Mouse (Mus musculus): ENCODE results near the gene Hbb-bs.
"Not testable (repeated sequence)": the region's sequence is repeated elsewhere in the genome, so short reads cannot be mapped to it uniquely, and the experiment has no call there.

Gene Hbb-bs

DNA sequence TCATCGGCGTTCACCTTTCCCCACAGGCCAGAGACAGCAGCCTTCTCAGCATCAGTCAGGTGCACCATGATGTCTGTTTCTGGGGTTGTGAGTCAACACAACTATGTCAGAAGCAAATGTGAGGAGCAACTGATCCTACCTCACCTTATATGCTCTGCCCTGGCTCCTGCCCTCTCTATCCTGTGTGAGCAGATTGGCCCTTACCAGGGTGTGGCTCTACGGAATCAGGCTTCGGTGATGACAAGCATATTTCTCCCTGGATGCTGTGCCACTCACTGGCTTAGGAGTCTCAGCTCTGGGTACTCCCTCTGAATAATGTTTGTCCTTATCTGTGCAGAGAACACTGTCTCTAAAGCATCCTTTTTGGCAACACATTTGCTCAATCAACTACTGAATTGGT lies at the start of gene Hbb-bs:
TSS of gene Hbb-bs (minus strand) at position 289 of the 400 bp plus-strand sequence.
- no peak for DNase-seq

DNA sequence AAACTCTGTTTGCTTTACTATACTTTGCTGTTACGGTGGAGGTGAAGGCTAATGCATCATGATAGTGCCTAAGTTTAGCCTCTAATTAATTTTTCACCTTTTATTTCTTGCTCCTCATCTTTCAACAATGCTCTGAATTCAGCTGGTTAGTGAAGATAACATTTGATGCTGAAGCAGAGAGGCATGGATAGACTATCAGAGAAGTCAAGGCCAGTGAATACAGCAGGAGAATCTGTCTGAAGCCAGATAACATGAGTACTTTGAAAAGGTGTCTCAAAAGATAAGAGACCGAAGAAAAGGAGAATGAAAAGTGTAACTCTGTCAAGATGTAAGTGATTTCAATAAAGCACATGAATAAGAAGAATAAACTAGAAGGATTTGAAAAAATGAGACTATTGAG lies 49.2 kb upstream of the Hbb-bs start:
- DNase-seq: no peak

DNA sequence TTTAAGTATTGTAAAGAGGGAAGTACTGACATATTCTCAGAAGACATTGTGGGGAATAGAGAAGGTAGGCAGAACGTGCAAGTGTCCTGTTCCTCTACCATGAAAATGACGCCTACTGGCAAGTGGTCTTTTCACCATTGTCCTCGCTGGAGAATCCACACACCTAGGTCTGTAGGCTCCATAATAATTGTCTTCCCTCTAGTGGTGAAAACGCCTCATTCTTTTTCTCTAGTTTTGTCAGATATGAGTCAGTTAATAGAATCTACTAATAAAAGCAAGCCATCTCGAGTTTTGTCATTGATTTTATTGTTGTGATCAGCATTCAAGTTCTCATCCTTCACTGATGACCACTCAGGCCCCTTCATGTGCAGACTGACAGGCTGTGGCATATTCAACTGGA lies 46.6 kb upstream of the Hbb-bs start:
- DNase-seq: no peak

DNA sequence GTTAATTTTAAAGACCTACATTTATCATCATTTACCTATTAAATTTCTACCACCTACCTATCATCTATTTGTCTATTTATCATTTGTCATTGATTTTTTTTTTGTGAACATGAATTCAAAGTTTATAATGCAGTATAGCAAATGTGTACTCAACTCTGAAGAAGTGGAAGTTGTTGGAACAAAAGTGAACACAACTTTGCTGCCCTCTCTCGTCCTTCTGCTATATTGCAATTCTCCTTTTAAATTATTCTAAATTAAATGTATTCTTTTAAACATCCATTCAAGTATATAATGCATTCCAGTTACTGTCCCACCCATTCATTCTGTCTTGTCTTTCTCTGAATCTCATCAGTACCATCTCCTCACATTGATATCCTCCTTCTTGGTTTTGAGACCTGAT lies 45.2 kb upstream of the Hbb-bs start:
- no peak for DNase-seq

DNA sequence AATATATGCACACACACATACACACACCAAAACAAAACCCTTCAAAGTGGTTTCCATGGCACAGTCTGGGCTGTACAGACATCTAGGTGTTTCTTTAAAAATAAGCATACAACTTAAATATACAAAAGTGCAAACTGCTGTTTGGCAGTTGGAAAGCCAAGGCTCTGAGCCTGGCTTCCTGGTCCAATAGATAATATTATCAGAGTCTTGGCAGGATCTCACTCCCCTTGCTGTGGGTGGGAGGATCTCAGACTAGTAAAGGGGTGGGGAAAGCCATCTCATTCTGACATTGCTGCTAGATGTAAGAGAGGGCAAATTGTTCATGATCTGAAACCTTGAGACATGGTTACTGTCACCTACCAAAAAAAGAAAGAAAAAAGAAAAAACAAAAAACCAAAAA lies 42.8 kb upstream of the Hbb-bs start:
- no peak for DNase-seq

DNA sequence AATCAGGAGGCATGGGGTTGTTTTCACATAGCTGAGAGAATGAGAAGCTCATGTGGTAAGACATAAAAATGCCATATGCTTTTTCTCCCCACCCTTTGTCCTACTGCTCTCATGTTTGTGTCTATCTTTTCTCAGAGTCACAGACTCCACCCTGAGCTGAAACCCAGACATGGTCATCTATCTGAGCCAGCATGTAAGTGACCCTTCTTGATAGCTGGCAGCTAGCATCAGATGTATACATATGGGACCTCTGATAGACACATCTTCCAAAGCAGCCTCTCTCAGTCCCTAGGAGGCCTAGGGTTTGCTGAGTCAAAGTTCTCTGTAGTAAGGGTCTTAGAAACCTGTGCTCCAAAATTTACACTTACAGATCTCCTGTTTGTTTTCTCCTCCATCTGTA lies 37.8 kb upstream of the Hbb-bs start:
- no peak for DNase-seq

DNA sequence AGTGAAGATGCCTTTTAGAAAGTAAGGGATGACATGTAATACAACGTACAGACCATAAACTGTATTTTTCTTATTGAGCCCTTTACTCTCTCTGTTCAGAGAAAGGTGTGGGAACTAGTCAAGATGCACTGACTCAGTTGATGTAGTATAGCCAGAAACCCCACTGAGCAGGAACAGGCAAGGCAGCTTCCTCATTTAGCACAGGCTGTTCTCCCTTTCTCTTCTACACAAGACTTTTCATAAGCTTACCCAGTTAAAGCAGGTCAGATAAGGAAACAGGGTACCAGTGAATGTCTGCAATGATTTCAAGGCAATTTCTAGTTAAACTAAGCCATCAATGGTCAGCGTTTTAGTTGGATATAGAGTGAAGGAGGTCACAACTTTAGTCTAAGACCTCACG lies 33.6 kb upstream of the Hbb-bs start:
- no peak for DNase-seq

DNA sequence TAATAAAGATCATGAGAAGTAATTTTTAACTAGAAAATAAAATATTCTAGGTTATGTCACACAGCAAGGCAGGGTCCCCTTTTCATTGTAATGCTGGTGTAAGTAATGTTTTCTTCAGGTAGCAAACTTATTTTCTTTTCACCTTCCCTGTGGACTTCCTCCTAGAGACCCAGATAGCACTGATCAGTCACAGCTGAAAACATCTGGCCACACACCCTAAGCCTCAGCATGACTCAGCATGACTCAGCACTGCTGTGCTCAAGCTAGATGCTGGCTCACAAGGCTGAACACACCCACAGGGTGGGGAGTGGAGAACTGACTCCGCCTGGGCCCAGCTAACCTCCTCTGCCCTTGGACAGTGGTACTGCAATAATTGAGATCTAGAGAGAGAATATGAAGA lies 33.0 kb upstream of the Hbb-bs start:
- DNase-seq: no peak

DNA sequence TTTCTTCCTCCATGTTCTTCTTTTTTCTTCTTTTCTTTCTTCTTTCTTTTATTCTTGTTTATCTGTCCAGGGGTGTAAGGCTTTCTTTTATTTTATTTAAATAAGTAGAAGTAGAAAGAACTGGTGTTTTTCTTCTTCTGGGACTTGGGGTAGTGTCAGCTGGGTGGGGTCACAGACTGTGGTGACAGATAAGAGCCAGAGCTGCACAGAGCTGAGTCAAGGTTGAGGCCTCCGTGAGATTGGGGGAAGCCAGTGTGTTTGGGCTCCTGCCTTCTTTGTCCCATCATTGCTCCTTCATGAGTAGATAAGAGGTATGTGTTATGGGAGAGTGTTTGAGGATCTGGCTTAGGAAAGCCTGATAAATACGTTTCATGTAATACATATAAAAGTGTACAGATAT lies 31.2 kb upstream of the Hbb-bs start:
- no peak for DNase-seq

DNA sequence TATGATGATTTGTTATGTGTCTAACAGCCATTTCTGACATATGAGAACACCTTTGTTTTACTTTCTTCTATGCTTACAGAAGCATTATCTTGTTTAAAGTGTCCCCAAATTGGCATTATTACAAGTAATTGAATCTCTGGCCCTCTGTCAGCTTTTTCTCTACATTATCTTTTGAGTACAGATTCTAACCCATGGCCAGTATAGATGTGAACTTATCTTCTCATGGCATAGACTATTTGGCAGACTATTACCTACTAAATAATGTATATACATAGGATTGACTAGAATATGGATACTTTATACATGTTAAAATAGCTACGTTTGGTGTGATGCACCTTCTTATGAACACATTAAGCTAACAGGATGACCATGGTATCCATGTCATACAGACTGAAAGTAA lies 26.8 kb upstream of the Hbb-bs start:
- no peak for DNase-seq

DNA sequence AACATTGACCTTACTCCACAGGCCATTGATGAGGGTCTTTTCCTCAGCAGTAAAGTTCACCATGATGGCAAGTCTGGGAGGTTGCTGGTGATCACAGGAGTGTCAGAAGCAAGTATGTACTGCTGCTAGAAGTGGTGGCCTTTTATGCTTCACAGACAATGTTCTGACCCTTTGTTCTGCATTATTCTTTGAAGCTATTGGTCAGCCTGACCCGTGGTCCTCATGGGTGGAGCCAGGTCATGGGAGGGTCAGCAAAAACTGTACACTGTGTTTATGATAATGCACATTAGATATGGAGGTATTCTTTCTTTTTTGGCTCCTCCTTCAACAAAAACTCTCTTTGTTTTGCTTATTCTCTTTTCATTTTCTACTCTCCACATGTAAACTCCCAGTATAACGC lies 25.2 kb upstream of the Hbb-bs start, which contains the start of gene Hbb-y:
TSS of gene Hbb-y (minus strand) at position 127 of the 400 bp plus-strand sequence.
- no peak for DNase-seq

DNA sequence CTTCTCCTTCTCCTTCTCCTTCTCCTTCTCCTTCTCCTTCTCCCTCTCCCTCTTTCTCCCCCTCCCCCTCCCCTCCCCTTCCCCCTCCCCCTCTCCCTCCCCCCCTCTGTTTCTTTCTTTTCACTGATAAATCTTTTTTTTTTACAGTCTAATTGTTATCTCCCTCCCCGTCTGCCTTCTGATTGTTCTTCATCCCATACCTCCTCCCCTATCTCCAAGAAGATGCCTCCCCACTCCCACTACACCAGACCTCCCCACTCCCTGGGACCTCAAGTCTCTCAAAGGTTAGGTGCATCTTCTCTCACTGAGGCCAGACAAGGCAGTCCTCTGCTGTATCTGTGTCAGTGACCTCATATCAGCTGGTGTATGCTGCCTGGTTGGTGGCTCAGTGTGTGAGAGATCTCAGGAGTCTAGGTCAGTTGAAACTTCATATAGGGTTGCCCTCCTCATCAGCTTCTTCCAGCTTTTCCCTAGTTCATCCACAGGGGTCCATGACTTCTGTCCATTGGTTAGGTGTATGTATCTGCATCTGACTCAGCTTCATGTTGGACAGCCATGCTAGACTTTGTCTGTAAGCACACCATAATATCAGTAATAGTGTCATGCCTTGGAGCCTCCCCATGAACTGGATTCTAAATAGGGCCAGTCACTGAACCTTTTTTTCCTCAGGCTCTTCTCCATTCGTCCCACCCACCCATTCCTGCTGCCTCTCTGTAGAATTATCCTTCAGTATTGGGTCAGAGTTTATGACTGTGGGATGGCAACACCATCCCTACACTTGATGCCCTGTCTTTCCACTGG lies 16.8 kb upstream of the Hbb-bs start:
- DNase-seq: no peak

DNA sequence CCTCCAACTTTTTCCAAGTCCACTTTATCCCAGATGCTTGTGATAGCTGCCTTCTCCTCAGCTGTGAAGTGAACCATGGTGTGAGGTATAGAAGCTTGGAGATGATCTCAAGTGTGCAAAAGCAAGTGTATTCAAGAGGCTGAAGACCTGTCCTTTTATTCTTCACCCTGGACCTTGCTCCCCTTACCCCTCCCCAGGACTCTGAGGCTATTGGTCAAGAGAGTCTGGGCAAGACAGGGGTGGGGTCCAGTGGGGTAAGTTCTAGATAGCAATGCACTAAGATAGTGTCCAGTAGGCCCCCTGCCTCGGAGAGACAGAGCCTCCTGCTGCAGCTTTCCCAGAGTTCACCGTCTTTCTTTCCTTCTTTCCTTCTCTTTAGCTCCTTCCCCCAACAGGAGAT lies 15.1 kb upstream of the Hbb-bs start, which contains the start of gene Hbb-bh1:
TSS of gene Hbb-bh1 (minus strand) at position 131 of the 400 bp plus-strand sequence.
- DNase-seq: no peak

DNA sequence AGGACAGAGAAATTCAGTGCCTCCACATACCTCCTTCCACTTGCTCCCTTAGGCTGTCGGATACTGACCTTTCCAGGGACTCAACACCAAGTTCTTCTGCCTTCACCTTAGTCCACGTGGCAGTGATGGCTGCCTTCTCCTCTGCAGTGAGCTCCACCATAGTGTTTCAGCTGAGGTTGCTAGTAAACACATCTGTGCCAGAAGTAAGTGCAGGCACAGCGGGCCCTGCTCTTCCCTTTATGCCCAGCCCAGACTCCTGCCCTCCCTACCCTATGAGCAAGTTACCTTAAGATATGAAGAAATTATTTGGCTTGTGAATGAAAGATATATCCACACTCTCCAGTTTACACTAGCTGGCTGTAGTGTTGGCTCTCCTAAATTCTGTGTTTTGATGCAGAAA lies 12.4 kb upstream of the Hbb-bs start, which contains the start of gene Hbb-bh2:
TSS of gene Hbb-bh2 (minus strand) at position 253 of the 400 bp plus-strand sequence.
- no peak for DNase-seq

DNA sequence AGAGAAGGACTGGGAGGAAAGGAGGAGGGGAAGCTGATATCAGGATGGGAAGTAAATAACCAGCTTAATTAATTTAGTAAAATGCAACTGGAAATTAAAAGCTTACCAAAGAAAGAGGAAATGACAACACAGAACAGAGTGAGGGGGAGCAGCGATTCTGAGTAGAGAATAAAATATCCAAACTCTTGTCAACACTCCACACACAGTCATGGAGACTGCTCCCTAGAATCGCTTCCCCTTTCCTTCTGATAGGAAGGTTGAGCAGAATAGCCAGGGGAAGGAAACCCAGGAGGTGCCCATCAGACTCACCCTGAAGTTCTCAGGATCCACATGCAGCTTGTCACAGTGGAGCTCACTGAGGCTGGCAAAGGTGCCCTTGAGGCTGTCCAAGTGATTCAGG lies 757 bp downstream of the Hbb-bs start:
- DNase-seq: not testable (repeated sequence)

DNA sequence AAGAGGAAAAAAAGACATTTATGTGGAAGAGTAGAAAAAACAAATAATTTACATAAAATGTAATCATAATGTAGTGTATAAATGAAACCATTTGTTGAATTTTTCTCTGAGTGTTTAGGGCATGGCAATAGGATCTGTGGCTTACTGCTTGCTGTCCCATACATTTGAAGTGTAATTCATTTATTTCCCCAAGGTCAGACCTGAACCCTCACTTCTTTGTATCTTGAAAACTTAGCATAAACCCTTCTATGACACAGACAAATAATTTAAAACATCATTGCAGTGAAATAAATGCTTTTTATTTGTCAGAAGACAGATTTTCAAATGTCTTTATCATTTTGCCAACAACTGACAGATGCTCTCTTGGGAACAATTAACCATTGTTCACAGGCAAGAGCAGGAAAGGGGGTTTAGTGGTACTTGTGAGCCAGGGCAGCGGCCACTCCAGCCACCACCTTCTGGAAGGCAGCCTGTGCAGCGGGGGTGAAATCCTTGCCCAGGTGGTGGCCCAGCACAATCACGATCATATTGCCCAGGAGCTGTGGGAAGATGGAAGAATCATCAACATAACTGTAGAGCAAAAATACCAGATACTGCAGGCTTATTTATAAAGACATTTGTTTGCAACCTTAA lies 1.5 kb downstream of the Hbb-bs start:
- no peak for DNase-seq

DNA sequence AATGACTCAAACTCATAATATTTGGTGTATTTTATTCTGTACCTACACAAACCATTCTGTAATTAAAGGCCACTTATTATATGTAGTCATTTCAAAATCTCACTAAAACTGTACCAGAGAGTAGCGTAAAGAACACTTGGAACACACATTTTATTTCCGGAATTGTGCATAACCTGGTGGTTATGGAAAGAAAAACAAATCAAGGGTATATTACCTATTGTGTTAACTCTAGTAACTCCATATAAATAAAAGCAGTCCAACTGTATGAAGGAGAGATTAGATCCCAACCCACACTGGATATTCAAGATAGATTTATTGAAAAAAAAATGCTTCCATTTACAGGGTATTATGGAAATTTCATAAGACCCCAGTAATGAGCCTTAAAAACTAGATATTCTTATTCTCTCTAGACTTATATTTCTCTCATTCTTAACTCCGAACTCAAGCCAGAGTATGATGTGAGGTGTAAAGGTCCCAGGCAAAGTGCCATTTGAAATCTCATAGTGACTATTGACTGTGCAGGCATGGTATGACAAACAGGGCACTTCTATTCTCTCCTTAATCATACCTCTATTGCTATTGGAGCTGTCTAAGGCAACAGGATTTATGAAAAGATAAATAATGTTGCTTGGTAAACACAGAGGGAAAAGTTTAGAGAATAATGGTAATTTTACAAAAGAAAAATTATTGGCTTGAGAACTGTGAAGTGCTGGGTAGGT lies 2.2 kb downstream of the Hbb-bs start:
- DNase-seq: no peak

DNA sequence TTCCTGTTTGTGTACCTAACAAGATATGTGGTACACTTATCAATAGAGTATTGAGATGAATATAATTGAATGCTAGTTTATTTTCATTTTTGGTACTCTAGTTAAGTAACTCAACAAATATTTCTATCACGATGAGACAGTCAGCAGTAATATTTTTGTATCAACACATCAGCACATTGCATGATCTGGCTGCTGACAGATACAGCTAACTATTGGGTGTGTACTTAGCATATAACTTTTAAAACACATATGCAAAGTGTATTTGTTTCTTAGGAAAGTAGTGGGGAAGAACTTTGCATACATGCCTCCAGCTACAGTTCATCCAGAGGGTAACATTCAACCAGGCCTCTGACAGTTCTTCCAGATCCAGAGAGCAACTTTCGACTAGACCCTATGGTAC lies 3.3 kb downstream of the Hbb-bs start:
- no peak for DNase-seq

DNA sequence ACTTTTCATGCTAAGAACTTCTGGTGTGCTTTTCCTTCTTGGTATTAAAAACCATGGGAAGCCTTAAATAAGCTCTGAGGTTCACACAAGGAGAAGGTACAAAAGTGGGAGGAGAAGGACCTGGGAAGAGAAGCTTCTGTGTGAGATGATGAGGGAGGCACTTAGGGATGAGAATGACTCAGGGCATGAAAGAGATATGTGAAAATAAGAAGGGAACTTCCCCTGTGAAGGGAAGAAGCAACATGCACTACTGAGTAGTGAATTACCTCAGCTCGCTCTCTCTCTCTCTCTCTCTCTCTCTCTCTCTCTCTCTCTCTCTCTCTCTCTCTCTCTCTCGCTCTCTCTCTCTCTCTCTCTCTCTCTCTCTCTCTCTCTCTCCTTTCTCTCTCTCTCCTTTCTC lies 12.8 kb downstream of the Hbb-bs start:
- not testable (repeated sequence) for DNase-seq

DNA sequence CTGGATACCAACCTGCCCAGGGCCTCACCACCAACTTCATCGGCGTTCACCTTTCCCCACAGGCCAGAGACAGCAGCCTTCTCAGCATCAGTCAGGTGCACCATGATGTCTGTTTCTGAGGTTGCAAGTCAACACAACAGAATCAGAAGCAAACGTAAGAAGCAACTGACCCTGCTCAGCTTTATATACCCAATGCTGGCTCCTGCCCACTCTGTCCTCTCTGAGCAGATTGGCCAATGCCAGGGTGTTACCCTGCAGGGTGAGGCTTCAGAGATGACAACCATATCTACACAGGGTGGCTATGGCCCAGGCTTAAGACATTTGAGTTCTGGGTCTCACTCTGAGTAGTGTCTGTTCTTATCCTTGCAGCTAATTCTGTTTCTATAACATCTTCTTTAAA lies 14.1 kb downstream of the Hbb-bs start, which contains the start of gene Hbb-bt:
TSS of gene Hbb-bt (minus strand) at position 231 of the 400 bp plus-strand sequence.
- DNase-seq: no peak

DNA sequence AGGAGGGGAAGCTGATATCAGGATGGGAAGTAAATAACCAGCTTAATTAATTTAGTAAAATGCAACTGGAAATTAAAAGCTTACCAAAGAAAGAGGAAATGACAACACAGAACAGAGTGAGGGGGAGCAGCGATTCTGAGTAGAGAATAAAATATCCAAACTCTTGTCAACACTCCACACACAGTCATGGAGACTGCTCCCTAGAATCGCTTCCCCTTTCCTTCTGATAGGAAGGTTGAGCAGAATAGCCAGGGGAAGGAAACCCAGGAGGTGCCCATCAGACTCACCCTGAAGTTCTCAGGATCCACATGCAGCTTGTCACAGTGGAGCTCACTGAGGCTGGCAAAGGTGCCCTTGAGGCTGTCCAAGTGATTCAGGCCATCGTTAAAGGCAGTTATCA lies 14.7 kb downstream of the Hbb-bs start:
- not testable (repeated sequence) for DNase-seq

DNA sequence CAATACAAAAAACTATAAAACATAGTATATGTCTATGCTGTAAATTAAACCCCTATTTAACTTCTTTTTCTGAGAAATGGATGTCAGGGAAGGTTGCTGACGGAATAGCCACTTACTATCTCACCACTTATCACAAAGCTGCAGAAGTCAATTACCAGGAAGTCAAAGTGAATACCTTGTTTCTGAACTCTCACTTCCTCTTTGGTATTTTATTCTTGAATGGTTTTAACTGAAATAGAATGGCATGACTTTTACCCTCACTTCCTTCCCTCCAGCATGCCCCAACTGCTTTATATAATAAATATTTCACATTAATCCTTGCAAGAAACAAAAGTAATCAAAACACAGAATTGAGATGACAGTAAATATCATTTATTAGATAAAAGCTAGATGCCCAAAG lies 15.7 kb downstream of the Hbb-bs start:
- DNase-seq: no peak

DNA sequence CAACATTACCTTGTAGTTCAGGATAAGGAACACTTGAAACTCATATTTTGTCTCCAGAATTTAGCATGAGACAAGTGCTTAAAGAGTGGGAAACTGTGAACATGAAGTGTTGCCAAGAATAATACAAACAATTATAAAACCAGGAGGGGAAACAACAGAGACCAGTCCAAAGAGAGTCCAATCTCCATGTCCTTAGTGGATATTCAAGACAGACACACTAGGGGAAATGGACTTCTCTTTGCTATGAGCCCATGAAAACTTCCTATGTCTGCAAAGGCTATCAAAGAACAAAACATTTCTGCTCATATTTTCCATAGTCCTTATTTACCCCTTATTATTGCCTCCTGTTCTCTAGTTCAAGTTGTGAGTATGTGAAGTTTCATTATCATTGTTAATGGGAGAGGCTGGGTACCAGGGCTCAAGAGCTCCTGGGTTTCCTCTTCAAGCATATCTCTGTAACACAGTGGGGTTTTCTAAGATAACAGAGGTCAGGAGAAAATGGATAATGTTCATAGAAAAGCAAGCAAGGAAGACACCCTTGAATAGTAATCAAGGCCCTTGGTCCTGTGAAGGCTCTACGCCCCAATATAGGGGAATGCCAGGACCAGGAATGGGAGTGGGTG lies 16.6 kb downstream of the Hbb-bs start:
- no peak for DNase-seq

All from cerebellum, adult 18-20 months (tissue).